Mouse (Mus musculus) hindbrain, embryonic 16.5 days (tissue): ENCODE data around the gene Shroom3. TPM values are rescaled to one million over a fixed set of nuclear protein-coding genes. Genes with fewer than 3 reads are reported as not detected.
A peak's percentile ranks its signal among the peaks of the same experiment; 100 is the strongest.

Experiments used
- ATAC-seq: fragments of 200-750 bp; cut with Nextera tagmentation; 2 replicates; pipeline ENCODE4 v1.8.0; 2017; ENCODE audit warnings: moderate TSS enrichment, moderate library complexity
- H3K27ac ChIP-seq: fragments of 300-500 bp; sonication (generic); 2 replicates; pipeline ENCODE4 v1.5.1; 2014; ENCODE audit warnings: low read depth, mild to moderate bottlenecking, control low read depth, low read length, moderate library complexity
- H3K27me3 ChIP-seq: fragments of 300-500 bp; sonication (generic); replicated peaks from 2 replicates; pipeline ENCODE4 v1.6.1; 2014; ENCODE audit warnings: low read length; ENCODE audit not compliant: control insufficient read depth, insufficient read depth
- H3K36me3 ChIP-seq: fragments of 300-500 bp; sonication (generic); 2 replicates; pipeline ENCODE4 v1.6.1; 2014; ENCODE audit warnings: mild to moderate bottlenecking, low read length, moderate library complexity, mixed read lengths; ENCODE audit not compliant: control insufficient read depth, insufficient read depth
- H3K4me1 ChIP-seq: fragments of 300-500 bp; sonication (generic); 2 replicates; pipeline ENCODE4 v1.6.1; 2014; ENCODE audit warnings: low read depth, low read length; ENCODE audit not compliant: control insufficient read depth, insufficient read depth
- H3K4me2 ChIP-seq: fragments of 300-500 bp; sonication (generic); 2 replicates; pipeline ENCODE4 v1.6.1; 2014; ENCODE audit warnings: mild to moderate bottlenecking, low read length, control low read depth, moderate library complexity
- H3K4me3 ChIP-seq: fragments of 300-500 bp; sonication (generic); 2 replicates; pipeline ENCODE4 v1.5.1; 2014; ENCODE audit warnings: mild to moderate bottlenecking, low read length, control low read depth, moderate library complexity
- H3K9ac ChIP-seq: fragments of 300-500 bp; sonication (generic); 2 replicates; pipeline ENCODE4 v1.6.1; 2014; ENCODE audit warnings: low read depth, mild to moderate bottlenecking, control low read depth, low read length, moderate library complexity
- H3K9me3 ChIP-seq: fragments of 300-500 bp; sonication (generic); 2 replicates; pipeline ENCODE4 v1.6.1; 2014; ENCODE audit warnings: mild to moderate bottlenecking, low read length, moderate library complexity; ENCODE audit not compliant: control insufficient read depth
- WGBS: fragments of 180-500 bp; shearing (Covaris S2); extraction: QIAGEN DNeasy Blood & Tissue Kit; methylation state at CpG from one replicate; pipeline ENCODE4 v1.1.7; 2014; 5-methylcytosine and 5-hydroxymethylcytosine counted together
- polyA plus RNA-seq: library from polyadenylated mRNA; unstranded; fragments of >200 nt; fragmentation: Nextera tagmentation; extraction: Ambion mirVana; gene quantifications from 2 replicates; pipeline ENCODE4 v1.2.1, GENCODE M21; 2015

Gene Shroom3
- polyA plus RNA-seq, 1 experiment from 2014 or later = 1.4 TPM

GRCm38 (mm10) chr5:92842881-92843280, 159.6 kb downstream of the Shroom3 start:
- ATAC-seq = no peak
- 70% methylated on average over 3 of the region's 3 CpGs for WGBS
- Histone ChIP-seq H3K9ac (no peak overlapping the region), H3K4me3 (no peak overlapping the region), H3K27ac (no peak overlapping the region), H3K4me2 (no peak overlapping the region), H3K36me3 (no peaks in the 10 kb centered on the region), H3K27me3 (no peaks in the 10 kb centered on the region), H3K9me3 (no peaks in the 10 kb centered on the region), H3K4me1 (peaks cover 6% of the 10 kb centered on the region)

- Histone ChIP-seq H3K4me3 (no peak overlapping the region), H3K4me2 (no peak overlapping the region), H3K27me3 (no peaks in the 10 kb centered on the region), H3K4me1 (peaks cover 6% of the 10 kb centered on the region), H3K27ac (no peak overlapping the region), H3K9me3 (no peaks in the 10 kb centered on the region), H3K36me3 (no peaks in the 10 kb centered on the region), H3K9ac (no peak overlapping the region)
- 34% methylated on average over 20 of the region's 20 CpGs for WGBS
- ATAC-seq = peak; percentile 83
These were observed 160.9 kb downstream of the Shroom3 start for GRCm38 (mm10) chr5:92843850-92844785.

- no peaks in the 10 kb centered on the region for H3K36me3 ChIP-seq
- no peak overlapping the region for H3K9ac ChIP-seq
- H3K4me2 ChIP-seq = no peak overlapping the region
- H3K27ac ChIP-seq = no peak overlapping the region
- H3K27me3 ChIP-seq = no peaks in the 10 kb centered on the region
- 88% methylated on average over 6 of the region's 6 CpGs for WGBS
- no peaks in the 10 kb centered on the region for H3K4me1 ChIP-seq
- H3K4me3 ChIP-seq = no peak overlapping the region
- H3K9me3 ChIP-seq = no peaks in the 10 kb centered on the region
- no peak for ATAC-seq
These were observed 166.5 kb downstream of the Shroom3 start for GRCm38 (mm10) chr5:92849743-92850142.

GRCm38 (mm10) chr5:92850925-92851324, 167.7 kb downstream of the Shroom3 start:
- H3K9me3 ChIP-seq = no peaks in the 10 kb centered on the region
- 72% methylated on average over 3 of the region's 3 CpGs for WGBS
- no peaks in the 10 kb centered on the region for H3K36me3 ChIP-seq
- H3K4me1 ChIP-seq = peaks cover under 1% of the 10 kb centered on the region; the same call in 1 of the 2 replicates
- no peak overlapping the region for H3K9ac ChIP-seq
- H3K27ac ChIP-seq = no peak overlapping the region
- no peak overlapping the region for H3K4me3 ChIP-seq
- peak; percentile 34; the same call in 1 of the 2 replicates for ATAC-seq
- no peaks in the 10 kb centered on the region for H3K27me3 ChIP-seq
- no peak overlapping the region for H3K4me2 ChIP-seq

GRCm38 (mm10) chr5:92854983-92855382, 171.7 kb downstream of the Shroom3 start:
- WGBS = 79% methylated on average over 4 of the region's 4 CpGs
- Histone ChIP-seq H3K4me3 (no peak overlapping the region), H3K36me3 (no peaks in the 10 kb centered on the region), H3K9me3 (no peaks in the 10 kb centered on the region), H3K9ac (no peak overlapping the region), H3K4me1 (peaks cover 15% of the 10 kb centered on the region), H3K27ac (no peak overlapping the region), H3K4me2 (no peak overlapping the region), H3K27me3 (no peaks in the 10 kb centered on the region)
- ATAC-seq = no peak

- H3K4me2 ChIP-seq = peak overlapping the region; percentile 24
- no peak overlapping the region for H3K4me3 ChIP-seq
These were observed 173.1 kb downstream of the Shroom3 start for GRCm38 (mm10) chr5:92856346-92856745.

GRCm38 (mm10) chr5:92857177-92857576, 173.9 kb downstream of the Shroom3 start:
- Histone ChIP-seq H3K36me3 (no peaks in the 10 kb centered on the region), H3K9ac (no peak overlapping the region), H3K4me2 (no peak overlapping the region), H3K27me3 (no peaks in the 10 kb centered on the region), H3K27ac (no peak overlapping the region; the same call in 1 of the 2 replicates), H3K4me1 (peaks cover 23% of the 10 kb centered on the region), H3K9me3 (no peaks in the 10 kb centered on the region), H3K4me3 (no peak overlapping the region)
- WGBS = 44% methylated on average over 7 of the region's 7 CpGs
- no peak for ATAC-seq

More at GRCm38 (mm10) chr5:92856346-92856745, 173.1 kb downstream of the Shroom3 start:
- no peak for ATAC-seq
- 32% methylated on average over 14 of the region's 15 CpGs for WGBS
- Histone ChIP-seq H3K9me3 (no peaks in the 10 kb centered on the region), H3K27me3 (no peaks in the 10 kb centered on the region), H3K36me3 (no peaks in the 10 kb centered on the region), H3K9ac (no peak overlapping the region), H3K27ac (no peak overlapping the region), H3K4me1 (peaks cover 15% of the 10 kb centered on the region)

- Histone ChIP-seq H3K4me3 (no peak overlapping the region), H3K9me3 (no peaks in the 10 kb centered on the region), H3K4me1 (peaks cover 24% of the 10 kb centered on the region), H3K27ac (no peak overlapping the region), H3K27me3 (no peaks in the 10 kb centered on the region), H3K36me3 (no peaks in the 10 kb centered on the region), H3K9ac (no peak overlapping the region), H3K4me2 (no peak overlapping the region)
- 92% methylated on average over 3 of the region's 3 CpGs for WGBS
- no peak for ATAC-seq
These were observed 174.9 kb downstream of the Shroom3 start for GRCm38 (mm10) chr5:92858104-92858503.

GRCm38 (mm10) chr5:92858576-92858975, 175.3 kb downstream of the Shroom3 start:
- ATAC-seq = no peak

More at GRCm38 (mm10) chr5:92858576-92858975, 175.3 kb downstream of the Shroom3 start:
- H3K27me3 ChIP-seq = no peaks in the 10 kb centered on the region
- no peak overlapping the region for H3K9ac ChIP-seq
- H3K4me1 ChIP-seq = peaks cover 24% of the 10 kb centered on the region
- H3K4me3 ChIP-seq = no peak overlapping the region
- H3K4me2 ChIP-seq = no peak overlapping the region
- H3K27ac ChIP-seq = no peak overlapping the region
- no peaks in the 10 kb centered on the region for H3K9me3 ChIP-seq
- no peaks in the 10 kb centered on the region for H3K36me3 ChIP-seq
- 93% methylated on average over 4 of the region's 4 CpGs for WGBS
